Mouse (Mus musculus): ENCODE measurements around the gene Mylpf.
A peak's percentile ranks its signal among the peaks of the same experiment; 100 is the strongest.
"Not testable (repeated sequence)": the region's sequence is repeated elsewhere in the genome, so short reads cannot be mapped to it uniquely, and the experiment has no call there.

Gene Mylpf

DNA sequence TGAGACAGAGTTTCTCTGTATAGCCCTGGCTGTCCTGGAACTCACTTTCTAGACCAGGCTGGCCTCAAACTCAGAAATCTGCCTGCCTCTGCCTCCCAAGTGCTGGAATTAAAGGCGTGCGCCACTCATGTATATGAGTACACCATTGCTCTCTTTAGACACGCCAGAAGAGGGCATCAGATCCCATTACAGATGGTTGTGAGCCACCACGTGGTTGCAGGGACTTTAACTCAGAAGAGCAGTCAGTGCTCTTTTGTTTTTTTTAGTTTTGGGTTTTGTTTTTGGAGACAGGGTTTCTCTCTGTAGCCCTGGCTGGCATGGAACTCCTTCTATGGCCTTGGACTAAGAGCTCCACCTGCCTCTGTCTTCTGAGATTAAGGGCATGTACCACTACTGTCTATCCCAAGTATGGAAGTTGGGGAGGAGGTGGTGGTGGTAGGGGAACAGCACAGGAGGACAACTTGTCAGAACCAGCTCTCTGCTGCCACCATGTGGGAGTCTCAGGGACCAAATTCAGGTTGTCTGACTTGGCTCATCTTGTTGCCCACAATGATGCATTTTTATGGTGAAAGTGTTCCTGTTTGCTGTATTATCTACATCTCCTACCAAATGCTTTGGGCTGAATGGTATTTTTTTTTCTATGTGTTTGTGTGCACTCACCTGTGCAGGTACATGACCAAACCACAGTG lies 20.1 kb downstream of the Mylpf start:
- DNase-seq, result peak; percentile 76

GRCm38 (mm10) chr7:127231376-127231775 lies 22.7 kb downstream of the Mylpf start:
- no peak for DNase-seq

GRCm38 (mm10) chr7:127231826-127232621 lies 23.3 kb downstream of the Mylpf start:
- peak; percentile 18 for DNase-seq

DNA sequence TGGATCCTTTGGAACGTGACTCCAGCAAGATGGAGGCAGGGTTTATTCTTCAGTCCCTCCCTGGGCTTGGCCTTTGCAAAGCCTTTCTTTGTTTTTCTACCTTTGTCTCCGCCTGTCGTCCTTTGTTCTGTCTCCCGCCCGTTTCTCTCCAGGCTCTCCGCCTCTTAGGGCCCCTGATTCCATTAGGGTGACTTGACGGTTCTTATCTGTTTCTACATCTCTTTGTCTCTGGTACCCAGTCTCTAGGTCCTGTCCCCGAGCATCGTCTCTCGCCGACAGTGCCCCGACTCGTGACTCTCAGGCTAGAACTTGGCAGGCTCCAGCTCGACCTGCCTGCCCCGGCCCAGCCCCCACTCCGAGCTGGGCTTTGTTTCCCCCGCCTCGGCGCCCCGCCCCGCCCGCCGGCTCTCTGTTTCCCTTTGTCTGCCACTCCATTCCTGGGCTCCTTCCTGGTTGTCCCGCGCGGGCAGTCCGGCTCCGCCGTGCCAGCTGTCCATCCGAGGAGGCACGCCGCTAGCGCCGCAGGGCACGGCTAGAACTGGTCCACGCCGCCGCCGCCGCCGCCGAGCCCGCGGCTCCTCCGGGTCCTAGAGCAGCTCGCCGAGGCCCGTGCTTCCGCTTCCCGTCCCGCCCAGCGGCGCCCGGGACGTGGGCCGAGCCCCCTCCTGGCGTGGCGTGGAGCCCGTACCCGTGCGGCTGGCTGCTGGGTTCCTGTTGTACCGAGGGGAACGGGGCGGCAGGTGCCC lies 24.1 kb downstream of the Mylpf start, which contains the start of the genes Zfp553 and Sept1:
Gene Zfp553 (plus strand): TSS at position 440 of the 746 bp plus-strand sequence.
Gene Sept1 (minus strand): TSS at position 509 of the 746 bp plus-strand sequence.
- DNase-seq, result peak; percentile 91

DNA sequence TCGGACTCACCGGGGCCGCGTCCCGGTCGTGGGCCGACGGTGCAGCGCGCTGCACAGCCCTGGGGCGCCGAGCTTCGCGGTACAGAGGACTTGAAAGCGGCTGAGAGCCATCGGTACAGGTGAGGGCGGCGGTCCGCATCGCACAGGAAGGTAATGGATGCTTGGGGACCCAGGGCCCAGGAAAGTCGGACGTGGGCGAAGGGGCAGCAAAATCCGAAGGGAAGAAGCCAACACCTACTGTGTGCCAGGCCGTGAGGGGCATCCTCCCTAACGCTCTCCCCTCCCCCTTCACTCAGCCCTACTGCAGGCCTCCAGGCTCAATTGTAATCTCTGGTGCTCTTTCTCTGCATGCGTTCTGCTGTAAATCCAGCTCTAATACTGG lies 24.7 kb downstream of the Mylpf start:
- DNase-seq, result no peak

DNA sequence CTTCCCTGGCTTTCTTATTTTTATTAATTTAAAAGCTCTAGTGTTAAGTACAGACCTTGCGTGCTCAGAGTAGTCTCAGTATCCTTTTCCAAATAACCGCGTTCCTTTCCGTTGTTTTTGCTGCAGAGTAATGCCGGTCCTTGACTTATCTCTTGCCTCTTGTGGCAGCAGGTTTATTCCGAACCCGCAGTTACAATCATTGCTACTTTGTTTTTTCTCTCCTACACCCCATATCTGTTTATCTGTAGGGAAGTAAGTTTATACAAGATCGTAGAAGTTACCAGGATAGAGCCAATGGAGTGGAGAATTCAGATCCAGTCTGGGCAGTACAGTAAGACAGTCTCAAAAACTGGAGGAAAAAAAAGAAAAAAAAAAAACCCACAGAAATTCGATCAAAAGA lies 25.1 kb downstream of the Mylpf start:
- no peak for DNase-seq

- no peak for DNase-seq
Measured at GRCm38 (mm10) chr7:127234777-127235176, 26.1 kb downstream of the Mylpf start.

DNA sequence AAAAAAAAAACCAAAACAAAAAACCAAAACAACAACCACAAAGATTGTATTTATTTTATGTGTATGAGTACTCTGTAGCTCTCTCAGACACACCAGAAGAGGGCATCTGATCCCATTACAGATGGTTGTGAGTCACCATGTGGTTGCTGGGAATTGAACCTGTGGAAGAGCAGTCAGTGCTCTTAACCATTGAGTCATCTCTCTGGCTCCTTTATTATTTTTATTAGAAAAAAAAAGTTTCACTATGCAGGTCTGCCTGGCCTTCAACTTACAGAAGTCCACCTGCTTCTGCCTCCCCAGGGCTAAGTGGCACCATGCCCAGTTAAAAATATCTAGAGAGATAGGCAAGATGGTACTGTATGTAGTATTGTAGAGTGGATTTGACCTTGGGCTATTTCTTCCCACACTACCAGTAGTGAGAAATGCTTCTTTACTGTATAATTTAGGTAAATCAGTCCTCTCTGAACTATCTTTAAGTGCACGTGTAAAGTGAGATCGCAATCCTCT lies 34.7 kb downstream of the Mylpf start:
- peak; percentile 50 for DNase-seq

DNA sequence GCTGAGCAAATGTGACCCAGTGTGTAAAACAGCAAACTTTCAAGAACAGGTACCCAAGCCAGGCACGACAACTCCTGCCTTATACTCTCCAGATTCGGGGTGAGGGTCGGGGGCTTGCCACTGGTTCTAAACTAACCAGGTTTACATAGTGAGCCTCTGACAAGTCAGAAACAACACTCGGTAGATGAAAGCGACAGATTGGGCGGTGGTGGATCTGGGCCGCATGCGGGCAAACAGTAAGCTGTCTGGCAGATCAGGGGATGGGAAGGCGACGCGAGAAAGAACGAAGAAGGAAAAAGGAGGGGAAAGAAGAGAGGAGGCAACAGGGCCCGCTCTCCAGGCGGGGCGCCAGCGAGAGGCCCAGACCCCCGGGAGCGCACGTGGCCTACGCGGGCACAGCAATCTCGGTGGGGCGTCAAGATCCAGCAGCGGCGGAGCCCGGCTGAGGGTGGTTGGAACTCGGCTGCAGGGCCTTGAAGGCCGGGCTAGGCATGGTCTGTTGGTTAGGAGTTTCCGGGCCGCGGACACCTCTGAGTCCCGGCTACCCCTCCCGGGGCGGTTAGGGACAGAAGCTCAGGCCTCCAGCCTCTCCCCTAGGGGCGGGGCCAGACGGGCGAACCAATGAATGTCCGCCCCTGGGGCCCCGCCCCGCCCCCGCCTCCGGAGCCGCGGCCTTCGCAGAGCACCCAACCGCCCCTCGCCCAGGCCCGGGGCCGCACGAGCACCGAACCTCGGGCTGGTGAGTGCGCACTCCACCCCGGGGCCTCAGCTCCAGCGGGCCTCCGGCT lies 35.4 kb downstream of the Mylpf start, which contains the start of gene Zfp771:
Gene Zfp771 (plus strand): TSS at position 405 of the 788 bp plus-strand sequence.
- DNase-seq, result peak; percentile 97

- peak; percentile 64 for DNase-seq
Measured at GRCm38 (mm10) chr7:127244658-127245510, 36.2 kb downstream of the Mylpf start.

- not testable (repeated sequence) for DNase-seq
Measured at GRCm38 (mm10) chr7:127250511-127250910, 41.8 kb downstream of the Mylpf start.

GRCm38 (mm10) chr7:127252414-127252813 lies 43.7 kb downstream of the Mylpf start:
- peak; percentile 44 for DNase-seq

- DNase-seq, result peak; percentile 68
Measured at GRCm38 (mm10) chr7:127253341-127253740, 44.7 kb downstream of the Mylpf start.

GRCm38 (mm10) chr7:127253821-127254769 lies 45.4 kb downstream of the Mylpf start:
- DNase-seq, result peak; percentile 98

DNA sequence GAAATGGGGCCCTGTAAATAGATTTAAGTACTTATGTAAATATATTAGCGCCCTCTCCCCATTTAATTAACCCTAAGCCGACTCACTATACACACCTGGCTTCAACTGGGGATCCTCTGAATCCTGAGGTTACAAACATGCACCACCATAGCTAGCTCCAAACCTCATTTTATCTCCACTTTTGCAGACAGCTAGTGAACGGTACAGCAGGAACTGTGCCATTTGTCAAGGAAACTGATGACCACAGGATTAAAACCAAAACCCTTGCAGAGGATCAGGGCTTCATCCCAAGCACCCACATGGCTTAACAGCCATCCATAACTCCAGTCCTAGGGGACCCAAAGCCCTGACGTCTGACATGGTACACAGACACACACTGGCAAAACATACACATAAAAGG lies 46.3 kb downstream of the Mylpf start:
- DNase-seq, result peak; percentile 39

- peak; percentile 27 for DNase-seq
Measured at GRCm38 (mm10) chr7:127255965-127256364, 47.3 kb downstream of the Mylpf start.

DNA sequence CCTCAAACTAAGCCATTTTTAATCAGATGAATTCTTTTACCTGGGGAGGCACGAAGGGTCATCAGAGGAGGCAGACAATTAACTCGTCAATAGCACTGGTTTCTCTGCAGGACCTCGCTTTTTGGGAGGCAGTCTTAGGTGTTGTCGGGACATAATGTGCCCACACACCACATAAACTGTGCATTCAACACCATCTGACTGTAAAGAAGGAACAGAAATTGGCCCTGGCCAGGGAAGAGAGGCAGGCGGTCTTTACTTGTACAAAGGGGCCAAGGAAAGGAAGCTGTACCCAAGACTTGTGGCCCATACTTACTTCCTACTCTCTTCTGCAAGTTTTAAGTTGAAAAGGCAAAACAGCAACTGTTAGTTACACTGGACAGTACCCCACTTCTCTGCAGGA lies 47.8 kb downstream of the Mylpf start:
- peak; percentile 39 for DNase-seq

GRCm38 (mm10) chr7:127259186-127259905 lies 50.7 kb downstream of the Mylpf start:
- DNase-seq, result peak; percentile 47
